Mouse (Mus musculus): ENCODE measurements at regions not wholly inside any gene's neighbourhood (a gene's known extent, or its start where the extent isn't known, plus 50 kb on each side); places are given as distances from the start of the nearest gene placed in this dataset.

- no peak overlapping the region for H3K4me3 ChIP-seq (replicated peaks; ENCODE audit: low read depth, low read length)
- WGBS: 85% methylated on average over 9 of the region's 9 CpGs
- no peaks in the 10 kb centered on the region for H3K4me1 ChIP-seq (replicated peaks; ENCODE audit: insufficient read depth, low read length)
- no peak for TF ChIP-seq CTCF (IDR thresholded peaks at IDR 0.05; ENCODE audit: low read depth)
- ATAC-seq (replicated peaks; ENCODE audit: low FRiP score, low read depth) (no peak), DNase-seq (ENCODE audit: low spot score) (no peak)
- H3K27ac ChIP-seq: no peak overlapping the region
- H3K4me2 ChIP-seq (ENCODE audit: low read length): no peak overlapping the region
- H3K9ac ChIP-seq (ENCODE audit: low read depth, low read length): no peak overlapping the region
- H3K9me3 ChIP-seq (replicated peaks; ENCODE audit: low read length): no peaks in the 10 kb centered on the region
- H3K36me3 ChIP-seq (ENCODE audit: insufficient read depth, low read length): no peaks in the 10 kb centered on the region
- H3K27me3 ChIP-seq (ENCODE audit: insufficient read depth, low read length): no peaks in the 10 kb centered on the region
Observed at GRCm38 (mm10) chr8:11065990-11066389, 57.7 kb upstream of the Irs2 start.

- ATAC-seq (replicated peaks; ENCODE audit: low FRiP score, low read depth) (no peak), DNase-seq (ENCODE audit: low spot score) (no peak)
- Histone ChIP-seq H3K4me2 (ENCODE audit: low read length) (no peak overlapping the region), H3K4me3 (replicated peaks; ENCODE audit: low read depth, low read length) (no peak overlapping the region), H3K9me3 (replicated peaks; ENCODE audit: low read length) (no peaks in the 10 kb centered on the region), H3K27ac (no peak overlapping the region), H3K36me3 (ENCODE audit: insufficient read depth, low read length) (no peaks in the 10 kb centered on the region), H3K9ac (ENCODE audit: low read depth, low read length) (no peak overlapping the region), H3K27me3 (ENCODE audit: insufficient read depth, low read length) (no peaks in the 10 kb centered on the region), H3K4me1 (replicated peaks; ENCODE audit: insufficient read depth, low read length) (no peaks in the 10 kb centered on the region)
- 48% methylated on average over 4 of the region's 4 CpGs for WGBS
- no peak for TF ChIP-seq CTCF (IDR thresholded peaks at IDR 0.05; ENCODE audit: low read depth)
Observed at GRCm38 (mm10) chr8:11065303-11065702, 57.0 kb upstream of the Irs2 start.

- Histone ChIP-seq H3K27ac (no peak overlapping the region), H3K9me3 (replicated peaks; ENCODE audit: low read length) (no peaks in the 10 kb centered on the region), H3K36me3 (ENCODE audit: insufficient read depth, low read length) (no peaks in the 10 kb centered on the region), H3K27me3 (ENCODE audit: insufficient read depth, low read length) (no peaks in the 10 kb centered on the region), H3K4me2 (ENCODE audit: low read length) (no peak overlapping the region), H3K9ac (ENCODE audit: low read depth, low read length) (no peak overlapping the region), H3K4me1 (replicated peaks; ENCODE audit: insufficient read depth, low read length) (no peaks in the 10 kb centered on the region), H3K4me3 (replicated peaks; ENCODE audit: low read depth, low read length) (no peak overlapping the region)
- TF ChIP-seq CTCF (IDR thresholded peaks at IDR 0.05; ENCODE audit: low read depth): no peak
- no peak for DNase-seq (ENCODE audit: low spot score)
- 60% methylated on average over 8 of the region's 8 CpGs for WGBS
- ATAC-seq (replicated peaks; ENCODE audit: low FRiP score, low read depth): no peak
Observed at GRCm38 (mm10) chr8:11063058-11063457, 54.8 kb upstream of the Irs2 start.

- Histone ChIP-seq H3K4me3 (replicated peaks; ENCODE audit: low read depth, low read length) (no peak overlapping the region), H3K4me1 (replicated peaks; ENCODE audit: insufficient read depth, low read length) (no peaks in the 10 kb centered on the region), H3K27me3 (ENCODE audit: insufficient read depth, low read length) (no peaks in the 10 kb centered on the region), H3K27ac (no peak overlapping the region), H3K9me3 (replicated peaks; ENCODE audit: low read length) (no peaks in the 10 kb centered on the region), H3K36me3 (ENCODE audit: insufficient read depth, low read length) (no peaks in the 10 kb centered on the region), H3K9ac (ENCODE audit: low read depth, low read length) (no peak overlapping the region), H3K4me2 (ENCODE audit: low read length) (no peak overlapping the region)
- no peak for TF ChIP-seq CTCF (IDR thresholded peaks at IDR 0.05; ENCODE audit: low read depth)
- no peak for ATAC-seq (replicated peaks; ENCODE audit: low FRiP score, low read depth)
- DNase-seq (ENCODE audit: low spot score): no peak
- 63% methylated on average over 3 of the region's 3 CpGs for WGBS
Observed at GRCm38 (mm10) chr8:11062348-11062946, 54.2 kb upstream of the Irs2 start.

- no peak for TF ChIP-seq CTCF (IDR thresholded peaks at IDR 0.05; ENCODE audit: low read depth)
- no peak overlapping the region for H3K4me3 ChIP-seq (replicated peaks; ENCODE audit: low read depth, low read length)
- ATAC-seq (replicated peaks; ENCODE audit: low FRiP score, low read depth): no peak
- no peaks in the 10 kb centered on the region for H3K36me3 ChIP-seq (ENCODE audit: insufficient read depth, low read length)
- H3K4me2 ChIP-seq (ENCODE audit: low read length): no peak overlapping the region
- no peak overlapping the region for H3K27ac ChIP-seq
- no peaks in the 10 kb centered on the region for H3K9me3 ChIP-seq (replicated peaks; ENCODE audit: low read length)
- H3K9ac ChIP-seq (ENCODE audit: low read depth, low read length): no peak overlapping the region
- no peak for DNase-seq (ENCODE audit: low spot score)
- 78% methylated on average over 1 of the region's 1 CpGs for WGBS
- no peaks in the 10 kb centered on the region for H3K4me1 ChIP-seq (replicated peaks; ENCODE audit: insufficient read depth, low read length)
- no peaks in the 10 kb centered on the region for H3K27me3 ChIP-seq (ENCODE audit: insufficient read depth, low read length)
Observed at GRCm38 (mm10) chr8:11061711-11062110, 53.5 kb upstream of the Irs2 start.

- Histone ChIP-seq H3K27me3 (ENCODE audit: insufficient read depth, low read length) (no peaks in the 10 kb centered on the region), H3K27ac (no peak overlapping the region), H3K9me3 (replicated peaks; ENCODE audit: low read length) (no peaks in the 10 kb centered on the region), H3K4me3 (replicated peaks; ENCODE audit: low read depth, low read length) (no peak overlapping the region), H3K4me2 (ENCODE audit: low read length) (no peak overlapping the region), H3K36me3 (ENCODE audit: insufficient read depth, low read length) (no peaks in the 10 kb centered on the region), H3K9ac (ENCODE audit: low read depth, low read length) (no peak overlapping the region), H3K4me1 (replicated peaks; ENCODE audit: insufficient read depth, low read length) (no peaks in the 10 kb centered on the region)
- TF ChIP-seq CTCF (IDR thresholded peaks at IDR 0.05; ENCODE audit: low read depth): no peak
- 46% methylated on average over 3 of the region's 3 CpGs for WGBS
- no peak for ATAC-seq (replicated peaks; ENCODE audit: low FRiP score, low read depth)
- no peak for DNase-seq (ENCODE audit: low spot score)
Observed at GRCm38 (mm10) chr8:11060604-11061003, 52.3 kb upstream of the Irs2 start.

GRCm38 (mm10) chr8:11058392-11058791 is 50.1 kb upstream of the Irs2 start:
- WGBS: 78% methylated on average over 3 of the region's 3 CpGs
- Histone ChIP-seq H3K9me3 (replicated peaks; ENCODE audit: low read length) (no peaks in the 10 kb centered on the region), H3K27ac (no peak overlapping the region), H3K4me2 (ENCODE audit: low read length) (no peak overlapping the region), H3K9ac (ENCODE audit: low read depth, low read length) (no peak overlapping the region), H3K36me3 (ENCODE audit: insufficient read depth, low read length) (no peaks in the 10 kb centered on the region), H3K27me3 (ENCODE audit: insufficient read depth, low read length) (no peaks in the 10 kb centered on the region), H3K4me3 (replicated peaks; ENCODE audit: low read depth, low read length) (no peak overlapping the region), H3K4me1 (replicated peaks; ENCODE audit: insufficient read depth, low read length) (no peaks in the 10 kb centered on the region)
- DNase-seq (ENCODE audit: low spot score): no peak
- no peak for TF ChIP-seq CTCF (IDR thresholded peaks at IDR 0.05; ENCODE audit: low read depth)
- ATAC-seq (replicated peaks; ENCODE audit: low FRiP score, low read depth): no peak
